Mouse (Mus musculus): Measurements from ENCODE around the gene Samd5. TPM values are rescaled to one million over a fixed set of nuclear protein-coding genes. Genes with fewer than 3 reads are reported as not detected.

Gene Samd5
- 6.2 and 6.8 TPM in 2 replicates for polyA plus RNA-seq (2014; fragmentation: Nextera tagmentation; extraction: Ambion mirVana)

DNA sequence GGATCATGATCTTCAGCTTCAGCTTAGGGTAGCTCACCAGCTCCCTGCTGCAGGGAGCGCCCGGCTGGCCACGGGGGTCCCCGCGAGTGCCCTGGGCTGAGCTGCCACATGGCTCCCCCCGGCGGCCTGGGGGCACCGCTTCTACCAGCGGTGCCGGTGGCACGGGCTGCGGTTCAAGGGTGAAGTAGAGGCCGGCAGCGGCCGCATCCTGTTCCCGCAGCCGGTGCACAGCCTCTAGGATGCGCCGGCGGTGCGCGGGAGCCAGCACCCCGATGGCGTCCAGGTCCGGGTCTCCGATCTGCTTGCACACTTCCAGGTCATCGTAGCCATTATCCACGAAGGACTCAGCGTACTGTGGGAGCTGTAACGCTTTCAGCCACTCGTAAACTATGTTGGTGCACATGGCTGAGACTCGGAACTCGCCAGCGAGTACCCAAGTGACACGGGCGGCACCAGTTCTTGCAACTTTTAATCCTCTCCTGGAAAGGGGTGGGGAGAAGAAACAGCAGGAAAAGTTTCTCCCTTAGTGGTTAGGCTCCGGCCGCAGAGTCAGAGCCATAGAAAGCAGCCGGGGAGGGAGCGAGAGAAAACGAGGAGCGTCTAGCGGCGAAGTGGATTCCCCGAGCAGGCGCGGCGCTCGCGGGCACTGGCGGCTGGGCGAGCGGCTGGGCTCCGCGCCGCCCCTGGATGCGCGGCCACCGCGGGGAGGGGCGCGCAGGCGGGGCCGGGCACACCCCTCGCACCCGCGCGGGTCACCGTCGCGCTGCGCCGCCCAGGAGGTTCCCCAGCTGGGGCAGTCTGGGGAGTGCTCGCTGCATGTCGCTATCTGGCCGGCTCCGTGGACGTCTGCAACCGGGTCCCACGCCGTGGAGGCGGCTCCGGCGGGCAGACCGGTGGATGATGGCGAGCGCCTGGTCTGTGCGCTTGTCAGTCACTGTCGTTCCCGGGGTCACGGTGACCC lies at the start of gene Samd5:
Samd5 (minus strand) TSS at position 648 of the 961 bp plus-strand sequence.
- peak within 1 kb of the TSS; percentile 17; the same call in 1 of the 2 replicates for H3K27ac ChIP-seq (ENCODE audit: low read depth, low read length)
- H3K9me3 ChIP-seq (ENCODE audit: control insufficient read depth, low read length): no peaks in the 10 kb centered on the region
- peak within 1 kb of the TSS; percentile 57 for H3K4me3 ChIP-seq (ENCODE audit: low read length)
- peak; percentile 87 for ATAC-seq (ENCODE audit: low FRiP score, low TSS enrichment)
- peaks cover 5% of the 10 kb centered on the region; the same call in 1 of the 2 replicates for H3K27me3 ChIP-seq (ENCODE audit: control insufficient read depth, insufficient read depth, low read length)
- H3K4me1 ChIP-seq (ENCODE audit: control insufficient read depth, insufficient read depth, low read length): 0 out of 2 replicates have a peak, but pooled peaks cover 14% of the 10 kb centered on the region
- peak within 1 kb of the TSS; percentile 29 for H3K9ac ChIP-seq (ENCODE audit: low read depth, low read length)
- H3K4me2 ChIP-seq (replicated peaks; ENCODE audit: low read depth, low read length): peak within 1 kb of the TSS; percentile 66
- H3K36me3 ChIP-seq (ENCODE audit: control insufficient read depth, insufficient read depth, low read length): no peaks in the 10 kb centered on the region
- WGBS: under 1% methylated on average over 91 of the region's 91 CpGs

DNA sequence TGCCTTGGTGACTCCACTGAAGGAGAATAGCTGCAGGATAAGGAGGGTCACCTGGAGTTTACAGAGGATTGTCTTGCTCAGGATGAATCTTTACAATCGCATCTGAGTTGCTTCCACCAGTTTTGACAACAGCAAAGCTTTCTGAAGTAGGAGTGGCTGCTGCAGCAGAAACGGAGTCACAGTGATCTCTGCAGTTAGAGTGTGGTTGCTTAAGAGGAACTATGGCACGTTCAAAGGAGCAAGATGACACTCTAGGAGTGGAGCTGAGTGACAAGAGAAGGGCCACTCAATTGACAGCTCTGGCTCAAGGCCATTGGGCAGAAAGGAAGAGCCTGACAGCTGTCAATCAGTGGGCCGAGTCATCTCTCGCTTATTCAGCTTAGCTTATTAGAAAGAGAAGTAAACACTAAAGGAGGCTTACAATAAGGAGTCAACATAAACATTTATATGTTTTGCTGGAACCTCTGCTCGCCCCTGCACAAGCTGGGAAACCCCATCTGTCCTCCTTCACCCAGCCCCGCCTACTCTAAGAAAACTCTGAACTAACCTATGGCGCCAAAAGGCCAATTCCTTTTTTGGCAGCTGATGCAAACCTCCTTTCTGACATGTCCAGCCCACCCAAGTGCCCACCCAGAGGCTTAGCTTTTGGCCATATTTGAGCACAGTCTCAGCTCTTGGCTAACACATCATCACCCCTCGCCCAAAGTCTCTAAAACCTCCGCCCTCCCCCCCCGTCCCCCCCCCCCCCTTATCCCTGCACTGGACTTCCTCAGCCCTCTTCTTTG lies 47.7 kb upstream of the Samd5 start:
- Histone ChIP-seq H3K4me2 (replicated peaks; ENCODE audit: low read depth, low read length) (no peak overlapping the region), H3K4me3 (ENCODE audit: low read length) (no peak overlapping the region), H3K9ac (ENCODE audit: low read depth, low read length) (no peak overlapping the region), H3K27ac (ENCODE audit: low read depth, low read length) (no peak overlapping the region), H3K27me3 (ENCODE audit: control insufficient read depth, insufficient read depth, low read length) (no peaks in the 10 kb centered on the region), H3K9me3 (ENCODE audit: control insufficient read depth, low read length) (no peaks in the 10 kb centered on the region), H3K36me3 (ENCODE audit: control insufficient read depth, insufficient read depth, low read length) (no peaks in the 10 kb centered on the region), H3K4me1 (ENCODE audit: control insufficient read depth, insufficient read depth, low read length) (no peaks in the 10 kb centered on the region)
- WGBS: 79% methylated on average over 11 of the region's 11 CpGs
- no peak for ATAC-seq (ENCODE audit: low FRiP score, low TSS enrichment)

DNA sequence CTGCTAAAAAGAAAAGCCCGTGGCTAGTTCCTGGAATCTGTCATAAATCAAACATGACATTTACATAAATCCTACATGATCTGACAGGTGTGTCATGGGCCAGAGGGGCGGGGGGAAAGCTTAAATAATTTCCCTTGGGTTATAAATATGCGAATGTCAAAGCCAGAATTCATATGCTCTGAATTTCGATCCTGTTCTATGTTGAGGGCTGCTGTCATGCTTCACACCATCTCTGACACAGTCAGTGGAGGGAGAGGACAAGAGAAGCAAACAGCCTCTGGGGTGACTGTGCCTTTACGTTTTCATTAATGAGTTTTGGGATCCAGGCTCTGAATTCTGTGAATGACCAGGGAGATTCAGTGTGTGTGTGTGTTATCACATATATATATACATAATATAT lies 45.0 kb upstream of the Samd5 start:
- no peak for ATAC-seq (ENCODE audit: low FRiP score, low TSS enrichment)
- Histone ChIP-seq H3K4me1 (ENCODE audit: control insufficient read depth, insufficient read depth, low read length) (no peaks in the 10 kb centered on the region), H3K27me3 (ENCODE audit: control insufficient read depth, insufficient read depth, low read length) (no peaks in the 10 kb centered on the region), H3K4me3 (ENCODE audit: low read length) (no peak overlapping the region), H3K4me2 (replicated peaks; ENCODE audit: low read depth, low read length) (no peak overlapping the region), H3K27ac (ENCODE audit: low read depth, low read length) (no peak overlapping the region), H3K9ac (ENCODE audit: low read depth, low read length) (no peak overlapping the region), H3K9me3 (ENCODE audit: control insufficient read depth, low read length) (no peaks in the 10 kb centered on the region), H3K36me3 (ENCODE audit: control insufficient read depth, insufficient read depth, low read length) (no peaks in the 10 kb centered on the region)
- 73% methylated on average over 5 of the region's 5 CpGs for WGBS

DNA sequence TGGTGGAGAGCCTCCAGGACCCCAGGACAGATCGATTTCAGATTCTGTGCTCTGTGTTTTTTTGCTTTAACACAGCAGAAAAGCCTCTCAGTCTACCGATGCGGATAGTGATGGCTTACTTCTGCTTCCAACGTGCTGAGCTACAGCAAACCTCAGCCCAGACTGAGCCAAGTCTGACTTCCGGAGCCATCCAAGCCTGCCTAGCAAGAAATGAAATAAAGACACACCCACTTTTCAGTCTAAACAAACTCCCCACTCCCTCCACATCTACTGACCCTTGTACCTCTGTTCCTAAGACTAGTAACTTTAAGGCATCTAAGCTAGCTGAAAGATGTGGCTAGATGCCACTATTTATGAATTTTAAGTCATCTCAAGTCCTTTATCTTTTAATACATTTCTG lies 43.1 kb upstream of the Samd5 start:
- H3K9me3 ChIP-seq (ENCODE audit: control insufficient read depth, low read length): no peaks in the 10 kb centered on the region
- H3K27ac ChIP-seq (ENCODE audit: low read depth, low read length): no peak overlapping the region
- H3K4me1 ChIP-seq (ENCODE audit: control insufficient read depth, insufficient read depth, low read length): no peaks in the 10 kb centered on the region
- no peaks in the 10 kb centered on the region for H3K27me3 ChIP-seq (ENCODE audit: control insufficient read depth, insufficient read depth, low read length)
- no peaks in the 10 kb centered on the region for H3K36me3 ChIP-seq (ENCODE audit: control insufficient read depth, insufficient read depth, low read length)
- H3K4me2 ChIP-seq (replicated peaks; ENCODE audit: low read depth, low read length): no peak overlapping the region
- no peak overlapping the region for H3K4me3 ChIP-seq (ENCODE audit: low read length)
- 74% methylated on average over 5 of the region's 5 CpGs for WGBS
- no peak for ATAC-seq (ENCODE audit: low FRiP score, low TSS enrichment)
- no peak overlapping the region for H3K9ac ChIP-seq (ENCODE audit: low read depth, low read length)

DNA sequence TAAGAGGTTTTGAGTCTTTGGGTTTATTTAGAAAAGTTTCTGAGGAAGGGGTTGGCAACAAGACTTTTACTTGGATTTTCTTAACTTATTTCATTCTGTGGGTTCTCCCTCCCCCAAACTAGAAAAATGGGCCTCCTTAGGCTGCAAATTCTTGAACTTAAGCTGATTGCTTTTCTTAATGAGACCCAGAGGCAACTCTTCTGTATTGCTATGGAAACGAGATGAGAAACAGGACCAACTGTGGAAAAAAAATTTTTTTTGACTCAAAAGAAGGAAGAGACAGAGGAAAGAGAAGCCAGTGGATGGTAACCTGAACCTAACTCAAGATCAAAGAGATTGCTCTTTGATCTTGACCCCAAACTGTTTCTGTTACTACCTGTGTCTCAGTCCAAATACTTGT lies 29.9 kb upstream of the Samd5 start:
- no peak overlapping the region for H3K4me3 ChIP-seq (ENCODE audit: low read length)
- no peaks in the 10 kb centered on the region for H3K27me3 ChIP-seq (ENCODE audit: control insufficient read depth, insufficient read depth, low read length)
- no peaks in the 10 kb centered on the region for H3K36me3 ChIP-seq (ENCODE audit: control insufficient read depth, insufficient read depth, low read length)
- no peaks in the 10 kb centered on the region for H3K4me1 ChIP-seq (ENCODE audit: control insufficient read depth, insufficient read depth, low read length)
- no peak overlapping the region for H3K27ac ChIP-seq (ENCODE audit: low read depth, low read length)
- H3K9ac ChIP-seq (ENCODE audit: low read depth, low read length): no peak overlapping the region
- ATAC-seq (ENCODE audit: low FRiP score, low TSS enrichment): no peak
- no peak overlapping the region for H3K4me2 ChIP-seq (replicated peaks; ENCODE audit: low read depth, low read length)
- no peaks in the 10 kb centered on the region for H3K9me3 ChIP-seq (ENCODE audit: control insufficient read depth, low read length)
- 73% methylated on average over 1 of the region's 1 CpGs for whole genome bisulfite sequencing

DNA sequence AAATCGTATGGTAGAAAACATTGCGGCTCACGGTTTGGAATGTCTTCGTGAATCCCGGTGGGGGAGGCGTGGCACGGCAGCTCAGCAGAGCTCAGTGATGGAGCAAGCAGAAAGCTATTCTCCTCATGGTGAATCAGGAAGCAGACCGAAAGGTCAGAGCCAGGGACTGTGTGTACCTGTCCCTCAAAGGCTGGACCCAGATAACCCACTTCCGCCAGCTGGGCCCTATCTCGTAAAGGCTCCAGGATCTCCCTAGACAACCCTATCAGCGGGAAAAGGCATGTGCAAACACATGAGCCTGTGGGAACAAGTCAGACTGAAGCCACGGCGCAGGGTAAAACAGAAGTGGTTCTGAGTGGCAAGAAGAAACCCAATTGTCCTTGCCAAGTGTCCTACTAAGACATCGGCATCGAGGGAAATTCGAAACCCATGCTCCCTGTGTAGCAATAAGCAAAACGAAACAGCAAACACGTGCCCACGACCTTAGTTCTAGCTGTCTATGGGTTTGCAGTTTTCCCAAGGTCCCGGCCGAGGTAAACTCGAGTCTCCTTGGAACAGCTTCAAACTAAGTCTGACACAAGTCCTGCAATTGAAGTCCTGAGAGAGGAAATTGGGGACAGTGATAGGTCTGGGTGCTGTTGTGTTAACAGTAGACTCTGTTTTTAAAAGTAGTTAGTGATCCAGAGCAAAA lies 24.2 kb upstream of the Samd5 start:
- Histone ChIP-seq H3K36me3 (ENCODE audit: control insufficient read depth, insufficient read depth, low read length) (no peaks in the 10 kb centered on the region), H3K4me1 (ENCODE audit: control insufficient read depth, insufficient read depth, low read length) (no peaks in the 10 kb centered on the region), H3K4me3 (ENCODE audit: low read length) (no peak overlapping the region), H3K27me3 (ENCODE audit: control insufficient read depth, insufficient read depth, low read length) (no peaks in the 10 kb centered on the region; the same call in 1 of the 2 replicates), H3K4me2 (replicated peaks; ENCODE audit: low read depth, low read length) (no peak overlapping the region), H3K9me3 (ENCODE audit: control insufficient read depth, low read length) (no peaks in the 10 kb centered on the region), H3K9ac (ENCODE audit: low read depth, low read length) (no peak overlapping the region), H3K27ac (ENCODE audit: low read depth, low read length) (no peak overlapping the region)
- WGBS: 90% methylated on average over 22 of the region's 22 CpGs
- ATAC-seq (ENCODE audit: low FRiP score, low TSS enrichment): no peak

DNA sequence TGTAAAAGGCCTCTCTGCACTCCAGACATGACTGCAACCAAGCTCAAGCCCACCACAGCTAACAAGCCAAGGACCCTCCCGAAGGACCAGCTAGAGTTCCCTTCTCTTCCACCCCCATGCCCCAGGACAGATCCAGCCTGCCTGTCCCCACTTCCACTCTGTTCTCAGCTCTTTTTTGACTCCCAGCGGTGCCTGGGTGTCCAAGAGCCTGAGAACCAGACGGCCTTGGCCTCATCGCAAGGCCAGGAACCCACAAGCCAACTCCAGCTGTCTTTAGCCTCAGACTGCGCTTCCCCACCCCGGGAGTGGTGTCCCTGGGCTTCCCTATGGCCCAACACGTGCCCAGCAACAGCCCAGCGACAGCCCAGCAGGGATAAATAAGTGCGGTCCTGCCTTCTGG lies 23.1 kb upstream of the Samd5 start:
- no peak overlapping the region for H3K9ac ChIP-seq (ENCODE audit: low read depth, low read length)
- ATAC-seq (ENCODE audit: low FRiP score, low TSS enrichment): no peak
- H3K27ac ChIP-seq (ENCODE audit: low read depth, low read length): no peak overlapping the region
- H3K9me3 ChIP-seq (ENCODE audit: control insufficient read depth, low read length): no peaks in the 10 kb centered on the region
- H3K4me3 ChIP-seq (ENCODE audit: low read length): no peak overlapping the region
- H3K36me3 ChIP-seq (ENCODE audit: control insufficient read depth, insufficient read depth, low read length): no peaks in the 10 kb centered on the region
- H3K4me2 ChIP-seq (replicated peaks; ENCODE audit: low read depth, low read length): no peak overlapping the region
- no peaks in the 10 kb centered on the region; the same call in 1 of the 2 replicates for H3K27me3 ChIP-seq (ENCODE audit: control insufficient read depth, insufficient read depth, low read length)
- 81% methylated on average over 9 of the region's 9 CpGs for WGBS
- no peaks in the 10 kb centered on the region for H3K4me1 ChIP-seq (ENCODE audit: control insufficient read depth, insufficient read depth, low read length)

DNA sequence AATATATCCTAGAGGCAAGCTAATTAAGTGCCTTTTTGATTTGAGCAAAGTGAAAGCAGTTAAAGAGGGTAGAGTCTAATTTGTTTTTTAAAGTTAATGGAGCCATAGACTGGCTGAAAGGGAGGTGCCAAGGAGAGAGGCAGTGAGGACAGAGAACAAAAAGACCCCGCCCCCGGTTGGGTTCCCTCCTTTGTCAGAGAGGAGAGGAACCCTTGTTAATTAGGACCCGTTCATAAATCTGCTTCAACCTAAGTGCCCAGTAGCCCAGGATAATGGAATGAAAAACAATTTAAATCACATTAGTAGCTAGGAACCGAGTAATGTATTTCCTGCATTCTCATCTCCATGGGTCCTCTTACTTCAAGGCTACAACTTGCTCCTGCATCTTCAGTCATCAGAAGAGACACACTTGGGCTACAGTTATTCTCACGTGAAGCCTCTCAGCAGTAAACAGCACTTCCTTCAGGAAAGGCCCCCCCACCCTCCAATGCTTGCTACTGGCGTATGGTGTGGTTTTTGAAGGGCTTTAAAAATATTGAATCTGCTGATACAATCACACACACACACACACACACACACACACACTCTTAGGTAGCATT lies 21.6 kb upstream of the Samd5 start:
- Histone ChIP-seq H3K4me1 (ENCODE audit: control insufficient read depth, insufficient read depth, low read length) (no peaks in the 10 kb centered on the region), H3K36me3 (ENCODE audit: control insufficient read depth, insufficient read depth, low read length) (no peaks in the 10 kb centered on the region), H3K4me2 (replicated peaks; ENCODE audit: low read depth, low read length) (no peak overlapping the region), H3K9ac (ENCODE audit: low read depth, low read length) (no peak overlapping the region), H3K27me3 (ENCODE audit: control insufficient read depth, insufficient read depth, low read length) (no peaks in the 10 kb centered on the region; the same call in 1 of the 2 replicates), H3K27ac (ENCODE audit: low read depth, low read length) (no peak overlapping the region), H3K4me3 (ENCODE audit: low read length) (no peak overlapping the region), H3K9me3 (ENCODE audit: control insufficient read depth, low read length) (no peaks in the 10 kb centered on the region)
- 14% methylated on average over 6 of the region's 6 CpGs for WGBS
- ATAC-seq (ENCODE audit: low FRiP score, low TSS enrichment): peak; percentile 86
